Mouse (Mus musculus) forebrain, embryonic 10.5 days (tissue): ENCODE data around the gene Nol6. TPM values are rescaled to one million over a fixed set of nuclear protein-coding genes. Genes with fewer than 3 reads are reported as not detected.

Experiments used
- DNase-seq: peaks from one replicate; pipeline ENCODE4 v3.0.0-alpha.2; 2017; ENCODE audit warnings: low spot score; ENCODE audit errors: extremely low spot score
- H3K27ac ChIP-seq: fragments of 300-500 bp; sonication (generic); 2 replicates; pipeline ENCODE4 v1.5.1; 2016; ENCODE audit warnings: mild to moderate bottlenecking
- H3K27me3 ChIP-seq: fragments of 300-500 bp; sonication (generic); 2 replicates; pipeline ENCODE4 v1.6.1; 2016; ENCODE audit warnings: mild to moderate bottlenecking; ENCODE audit not compliant: poor library complexity, severe bottlenecking
- H3K36me3 ChIP-seq: fragments of 300-500 bp; sonication (generic); replicated peaks from 2 replicates; pipeline ENCODE4 v1.6.1; 2016; ENCODE audit warnings: mild to moderate bottlenecking, moderate library complexity
- H3K4me1 ChIP-seq: fragments of 300-500 bp; sonication (generic); 2 replicates; pipeline ENCODE4 v1.6.1; 2016
- H3K4me3 ChIP-seq: fragments of 300-500 bp; sonication (generic); 2 replicates; pipeline ENCODE4 v1.5.1; 2016; ENCODE audit warnings: mild to moderate bottlenecking, moderate library complexity
- H3K9me3 ChIP-seq: fragments of 300-500 bp; sonication (generic); 2 replicates; pipeline ENCODE4 v1.6.1; 2016; ENCODE audit warnings: mild to moderate bottlenecking, moderate library complexity
- WGBS: fragments of 180-500 bp; shearing (Covaris S2); methylation state at CpG from one replicate; pipeline ENCODE4 v1.1.7; 2016; 5-methylcytosine and 5-hydroxymethylcytosine counted together
- polyA plus RNA-seq: library from polyadenylated mRNA; unstranded; fragments of >200 nt; fragmentation: Nextera tagmentation; extraction: Ambion mirVana; gene quantifications from 2 replicates; pipeline ENCODE4 v1.2.1, GENCODE M21; 2016

Nol6 gene
- polyA plus RNA-seq, 1 experiment from 2014 or later, result 36.9 TPM

DNA sequence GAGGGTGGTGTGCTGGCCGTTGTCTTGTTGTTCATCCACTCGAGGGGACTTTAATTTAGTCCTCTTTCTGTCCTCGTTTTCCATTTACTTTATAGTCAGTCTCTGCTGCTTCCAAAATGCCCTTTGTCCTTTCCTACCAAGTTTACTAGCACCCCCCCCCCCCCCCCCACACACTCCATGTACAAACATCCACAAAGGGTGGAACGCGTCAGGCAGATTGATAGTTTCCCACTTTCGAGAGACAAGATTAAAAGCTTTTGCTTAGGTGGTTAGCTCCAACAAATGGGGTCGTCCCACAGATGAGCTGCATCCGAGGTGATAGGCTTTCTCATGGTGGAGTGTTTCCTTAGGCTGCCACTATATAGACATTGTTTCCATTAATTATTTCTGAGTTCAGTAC, 12.6 kb upstream of the Nol6 start:
- peak overlapping the region; percentile 100 for H3K27ac ChIP-seq
- H3K9me3 ChIP-seq, result peaks cover 8% of the 10 kb centered on the region; the same call in 1 of the 2 replicates
- no peaks in the 10 kb centered on the region for H3K27me3 ChIP-seq
- peaks cover 22% of the 10 kb centered on the region for H3K4me1 ChIP-seq
- H3K4me3 ChIP-seq, result peak overlapping the region; percentile 93
- DNase-seq, result no peak
- WGBS, result under 1% methylated on average over 8 of the region's 8 CpGs
- H3K36me3 ChIP-seq, result peaks cover 39% of the 10 kb centered on the region

GRCm38 (mm10) chr4:41136454-41136805, 12.2 kb upstream of the Nol6 start:
- no peaks in the 10 kb centered on the region for H3K27me3 ChIP-seq
- DNase-seq, result no peak
- 2% methylated on average over 4 of the region's 4 CpGs for WGBS
- peak overlapping the region; percentile 100 for H3K27ac ChIP-seq
- peaks cover 22% of the 10 kb centered on the region for H3K4me1 ChIP-seq
- peak overlapping the region; percentile 93 for H3K4me3 ChIP-seq
- H3K36me3 ChIP-seq, result peaks cover 35% of the 10 kb centered on the region
- H3K9me3 ChIP-seq, result peaks cover 8% of the 10 kb centered on the region; the same call in 1 of the 2 replicates

DNA sequence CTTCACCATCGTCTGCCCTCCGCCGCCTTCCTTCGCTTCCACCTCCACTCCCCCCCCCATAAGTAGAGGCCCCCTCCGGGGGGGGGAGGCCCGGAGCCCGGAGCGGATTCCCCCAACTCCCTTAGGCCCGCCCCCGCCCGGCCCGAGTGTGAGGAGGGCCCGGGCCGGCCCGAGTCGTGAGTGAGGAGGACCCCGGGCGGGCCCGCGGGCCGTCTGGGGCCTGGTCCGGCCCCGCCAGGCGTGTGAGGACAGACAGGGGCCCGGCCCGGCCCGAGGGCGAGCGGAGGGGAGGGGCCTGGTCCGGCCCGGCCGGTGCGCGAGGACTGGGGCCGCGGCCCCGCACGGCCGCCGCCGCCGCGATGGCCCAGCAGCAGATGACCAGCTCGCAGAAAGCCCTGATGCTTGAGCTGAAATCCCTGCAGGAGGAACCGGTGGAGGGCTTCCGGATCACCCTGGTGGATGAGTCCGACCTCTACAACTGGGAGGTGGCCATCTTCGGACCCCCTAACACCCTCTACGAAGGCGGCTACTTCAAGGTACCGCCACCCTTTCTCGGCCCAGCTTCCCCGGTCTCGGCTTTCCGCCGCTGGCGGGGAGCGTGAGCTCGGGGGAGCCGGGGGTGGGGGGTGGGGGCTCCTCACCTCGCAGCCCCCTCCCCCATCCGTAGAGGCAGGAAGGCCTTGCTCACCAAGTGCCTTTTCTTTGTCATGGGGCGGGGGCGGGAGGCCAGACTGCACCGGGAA, 11.6 kb upstream of the Nol6 start, which contains the start of gene Ube2r2:
Ube2r2 (plus strand) TSS at position 33 of the 743 bp plus-strand sequence.
- WGBS, result 1% methylated on average over 58 of the region's 65 CpGs
- DNase-seq, result peak; percentile 84
- Histone ChIP-seq H3K27me3 (no peaks in the 10 kb centered on the region), H3K4me1 (peaks cover 22% of the 10 kb centered on the region), H3K4me3 (peak within 1 kb of the TSS; percentile 93), H3K27ac (peak within 1 kb of the TSS; percentile 100), H3K36me3 (peaks cover 30% of the 10 kb centered on the region), H3K9me3 (peaks cover 8% of the 10 kb centered on the region; the same call in 1 of the 2 replicates)

- H3K36me3 ChIP-seq, result peaks cover 22% of the 10 kb centered on the region
- DNase-seq, result peak; percentile 85
- peaks cover 8% of the 10 kb centered on the region; the same call in 1 of the 2 replicates for H3K9me3 ChIP-seq
- peak overlapping the region; percentile 100 for H3K27ac ChIP-seq
- WGBS, result 2% methylated on average over 34 of the region's 70 CpGs
- no peaks in the 10 kb centered on the region for H3K27me3 ChIP-seq
- H3K4me1 ChIP-seq, result peaks cover 22% of the 10 kb centered on the region
- H3K4me3 ChIP-seq, result peak overlapping the region; percentile 93
Measured at GRCm38 (mm10) chr4:41134935-41135710, 10.9 kb upstream of the Nol6 start.

- H3K4me3 ChIP-seq, result no peak overlapping the region
- H3K27me3 ChIP-seq, result no peaks in the 10 kb centered on the region
- H3K4me1 ChIP-seq, result peaks cover 22% of the 10 kb centered on the region
- peaks cover 9% of the 10 kb centered on the region for H3K36me3 ChIP-seq
- peaks cover 3% of the 10 kb centered on the region; the same call in 1 of the 2 replicates for H3K9me3 ChIP-seq
- peak overlapping the region; percentile 100; the same call in 1 of the 2 replicates for H3K27ac ChIP-seq
- no peak for DNase-seq
- 83% methylated on average over 6 of the region's 6 CpGs for WGBS
Measured at GRCm38 (mm10) chr4:41133529-41134291, 9.5 kb upstream of the Nol6 start.

- Histone ChIP-seq H3K4me3 (no peak overlapping the region), H3K27ac (no peak overlapping the region), H3K9me3 (no peaks in the 10 kb centered on the region), H3K4me1 (peaks cover 15% of the 10 kb centered on the region), H3K27me3 (no peaks in the 10 kb centered on the region), H3K36me3 (no peaks in the 10 kb centered on the region)
- DNase-seq, result no peak
- 86% methylated on average over 6 of the region's 6 CpGs for WGBS
Measured at GRCm38 (mm10) chr4:41132471-41132870, 8.2 kb upstream of the Nol6 start.

GRCm38 (mm10) chr4:41129836-41130235, 5.6 kb upstream of the Nol6 start:
- Histone ChIP-seq H3K9me3 (no peaks in the 10 kb centered on the region), H3K4me1 (peaks cover 6% of the 10 kb centered on the region), H3K27me3 (no peaks in the 10 kb centered on the region), H3K27ac (no peak overlapping the region), H3K4me3 (no peak overlapping the region), H3K36me3 (no peaks in the 10 kb centered on the region)
- no peak for DNase-seq
- 87% methylated on average over 3 of the region's 3 CpGs for WGBS

- Histone ChIP-seq H3K27ac (no peak overlapping the region), H3K4me1 (peaks cover 2% of the 10 kb centered on the region), H3K27me3 (no peaks in the 10 kb centered on the region), H3K36me3 (no peaks in the 10 kb centered on the region), H3K9me3 (no peaks in the 10 kb centered on the region), H3K4me3 (no peak overlapping the region)
- WGBS, result 14% methylated on average over 2 of the region's 2 CpGs
- peak; percentile 35 for DNase-seq
Measured at GRCm38 (mm10) chr4:41129406-41129805, 5.2 kb upstream of the Nol6 start.

DNA sequence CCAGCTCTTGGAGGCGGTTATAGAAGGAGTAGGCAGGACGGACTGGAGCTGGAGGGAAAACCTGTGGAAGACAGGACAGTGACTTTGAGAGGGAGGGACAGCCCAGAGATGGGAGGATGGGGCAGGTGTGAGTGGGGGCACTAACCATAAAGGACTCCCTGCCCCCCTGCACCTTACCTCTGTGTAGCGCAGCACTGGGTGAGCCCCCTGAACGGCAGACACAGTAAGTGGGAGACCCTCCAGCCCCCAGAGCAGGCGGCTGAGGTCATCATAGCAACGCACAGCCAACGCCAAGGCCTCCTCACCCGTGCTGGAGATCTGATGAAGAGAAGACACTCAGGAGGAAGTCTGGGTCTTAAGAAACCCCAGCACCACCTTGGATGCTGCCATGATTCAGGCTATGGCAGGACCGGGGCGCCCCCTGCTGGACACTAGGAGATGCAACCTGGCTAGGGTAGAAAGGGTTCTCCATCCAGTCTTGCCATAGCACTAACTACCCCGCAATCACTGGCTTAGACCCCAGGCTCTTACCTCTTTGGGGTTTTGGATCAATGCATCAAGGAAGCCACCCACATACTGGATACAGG, 5.5 kb downstream of the Nol6 start:
- Histone ChIP-seq H3K27me3 (no peaks in the 10 kb centered on the region), H3K9me3 (no peaks in the 10 kb centered on the region), H3K4me3 (no peak overlapping the region), H3K36me3 (peaks cover 91% of the 10 kb centered on the region), H3K27ac (no peak overlapping the region), H3K4me1 (peaks cover 9% of the 10 kb centered on the region)
- peak; percentile 70 for DNase-seq
- WGBS, result 79% methylated on average over 11 of the region's 11 CpGs

GRCm38 (mm10) chr4:41116817-41117216, 7.4 kb downstream of the Nol6 start:
- WGBS, result 81% methylated on average over 3 of the region's 3 CpGs
- no peaks in the 10 kb centered on the region for H3K9me3 ChIP-seq
- no peak overlapping the region for H3K27ac ChIP-seq
- H3K4me1 ChIP-seq, result no peaks in the 10 kb centered on the region
- H3K27me3 ChIP-seq, result no peaks in the 10 kb centered on the region
- peaks cover 82% of the 10 kb centered on the region for H3K36me3 ChIP-seq
- no peak overlapping the region for H3K4me3 ChIP-seq
- DNase-seq, result no peak

DNA sequence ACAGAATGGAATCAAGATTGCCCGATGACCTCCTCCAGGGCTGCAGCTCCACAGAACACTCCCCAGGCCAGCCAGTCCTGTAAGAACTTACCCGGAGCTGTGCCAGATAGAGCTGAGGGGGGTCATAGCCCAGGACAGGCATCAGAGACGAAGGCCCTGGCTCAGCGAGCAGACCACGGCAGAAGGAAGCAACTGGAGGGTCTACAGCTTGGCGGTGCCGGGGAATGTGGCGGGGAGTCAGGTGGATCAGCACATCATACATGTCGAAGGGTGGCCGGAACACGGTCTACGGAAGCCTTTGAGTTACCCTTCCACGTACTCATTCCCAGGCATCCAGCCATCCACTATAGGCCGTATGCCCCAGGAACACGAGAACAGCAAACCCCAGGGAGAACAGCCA, 8.5 kb downstream of the Nol6 start:
- Histone ChIP-seq H3K36me3 (peaks cover 72% of the 10 kb centered on the region), H3K4me1 (no peaks in the 10 kb centered on the region), H3K27ac (no peak overlapping the region), H3K9me3 (no peaks in the 10 kb centered on the region), H3K4me3 (no peak overlapping the region), H3K27me3 (no peaks in the 10 kb centered on the region)
- DNase-seq, result no peak
- WGBS, result 93% methylated on average over 15 of the region's 15 CpGs

DNA sequence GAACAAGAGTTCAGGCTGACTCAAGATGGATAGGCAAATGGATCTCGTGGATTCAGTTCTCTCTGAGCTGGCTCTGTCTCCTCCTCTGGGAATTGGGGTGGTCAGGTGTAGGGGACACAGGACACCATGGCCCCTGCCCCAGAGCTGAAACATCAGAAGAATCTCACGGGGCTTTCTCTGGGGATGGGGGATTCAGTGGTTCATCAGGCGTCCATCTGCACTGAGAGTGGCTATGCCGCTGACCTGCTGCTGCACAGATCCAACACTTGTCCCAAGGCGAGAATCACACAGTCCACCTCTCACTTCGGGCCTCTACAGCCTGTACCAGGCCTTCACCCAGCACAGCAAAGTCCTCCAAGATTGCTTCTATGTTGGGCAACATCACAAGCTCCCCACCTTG, 9.2 kb downstream of the Nol6 start:
- 74% methylated on average over 6 of the region's 6 CpGs for WGBS
- no peak for DNase-seq
- Histone ChIP-seq H3K4me1 (no peaks in the 10 kb centered on the region), H3K9me3 (no peaks in the 10 kb centered on the region), H3K36me3 (peaks cover 65% of the 10 kb centered on the region), H3K4me3 (no peak overlapping the region), H3K27me3 (no peaks in the 10 kb centered on the region), H3K27ac (no peak overlapping the region)
